Mouse (Mus musculus) heart, adult 2 months (tissue): ENCODE measurements around the gene Tmem44. TPM values are rescaled to one million over a fixed set of nuclear protein-coding genes. Genes with fewer than 3 reads are reported as not detected.

Experiments
- DNase-seq, 2 experiments: peaks; one replicate each; pipeline ENCODE4 v3.0.0; 2021
- H3K27ac ChIP-seq: fragments of 200-600 bp; 2 replicates; pipeline ENCODE4 v1.8.1; 2022
- H3K27me3 ChIP-seq: fragments of 200-500 bp; 2 replicates; pipeline ENCODE4 v1.6.1; 2012; ENCODE audit warnings: mild to moderate bottlenecking, low read length, inconsistent platforms, mixed read lengths; ENCODE audit not compliant: control insufficient read depth, insufficient read depth
- H3K36me3 ChIP-seq: fragments of 200-500 bp; 2 replicates; pipeline ENCODE4 v1.6.1; 2012; ENCODE audit warnings: low read length, inconsistent platforms; ENCODE audit not compliant: control insufficient read depth, insufficient read depth
- H3K4me1 ChIP-seq: fragments of 200-500 bp; 2 replicates; pipeline ENCODE4 v1.6.1; 2011; ENCODE audit warnings: low read length; ENCODE audit not compliant: control insufficient read depth, insufficient read depth
- H3K4me3 ChIP-seq: fragments of 200-600 bp; 2 replicates; pipeline ENCODE4 v1.8.1; 2022
- H3K79me2 ChIP-seq: fragments of 200-500 bp; replicated peaks from 2 replicates; pipeline ENCODE4 v1.6.1; 2012; ENCODE audit warnings: mild to moderate bottlenecking, inconsistent platforms, low read length, moderate library complexity, mixed read lengths; ENCODE audit not compliant: control insufficient read depth, insufficient read depth
- H3K9ac ChIP-seq: fragments of 200-500 bp; 2 replicates; pipeline ENCODE4 v1.6.1; 2012; ENCODE audit warnings: low read depth, mild to moderate bottlenecking, control low read depth, inconsistent platforms, low read length, mixed read lengths
- CTCF ChIP-seq: fragments of 200-600 bp; IDR thresholded peaks from 2 replicates; pipeline ENCODE4 v1.8.1; 2022; ENCODE audit warnings: antibody characterized with exemption, mild to moderate bottlenecking, moderate library complexity
- EP300 ChIP-seq: fragments of 200-500 bp; IDR thresholded peaks from 2 replicates; pipeline ENCODE4 v1.6.1; 2011; ENCODE audit warnings: low read depth, low read length, control low read depth; ENCODE audit not compliant: insufficient read depth
- POLR2A ChIP-seq: fragments of 200-500 bp; IDR thresholded peaks from 2 replicates; pipeline ENCODE4 v1.6.1; 2011; ENCODE audit warnings: mild to moderate bottlenecking, low read depth, low read length, control low read depth; ENCODE audit not compliant: insufficient read depth
- WGBS: fragments of 180-500 bp; shearing (Covaris S2); methylation state at CpG from one replicate; pipeline ENCODE4 v1.1.7; 2018; 5-methylcytosine and 5-hydroxymethylcytosine counted together
- intact Hi-C: fragments of 180-260 bp; cut with DNase I; formaldehyde crosslinking; loops from one replicate; pipeline ENCODE4 v1.15.1; 2025
- polyA plus RNA-seq: library from polyadenylated mRNA; depleted of rRNA; stranded (reverse); fragments of >200 nt; gene quantifications from 2 replicates; pipeline ENCODE4 v1.2.3, GENCODE M21; 2012
- total RNA-seq, 2 experiments: library from RNA; stranded (reverse); gene quantifications; 2 replicates each; pipeline ENCODE4 v1.2.3; 2021

The Tmem44 gene
- total and polyA plus RNA-seq, 3 experiments: 4.4 to 9.8 (median 5.8) TPM

DNA sequence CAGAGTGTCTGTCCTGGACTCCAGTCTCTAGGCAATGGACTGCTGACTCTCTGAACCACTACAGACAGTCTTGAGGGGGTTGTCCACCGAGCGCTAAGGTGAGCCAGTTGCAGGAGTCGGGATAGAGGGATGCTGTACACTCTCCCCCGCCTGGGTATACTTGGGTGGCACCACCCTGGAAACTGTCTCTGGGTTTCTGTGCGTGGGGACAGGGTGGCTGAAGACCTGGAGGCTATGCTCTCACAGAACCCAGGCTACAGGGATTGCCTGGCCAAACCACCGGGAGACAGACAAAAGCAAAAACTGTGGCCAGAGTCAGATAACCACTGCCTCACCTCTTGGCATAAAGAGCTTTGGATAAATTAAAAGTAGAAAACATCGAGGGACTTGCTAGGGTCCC lies 1.1 kb downstream of the Tmem44 start:
- H3K4me3 ChIP-seq: peak overlapping the region; percentile 88; the same call in 1 of the 2 replicates
- intact Hi-C loops: no loop called here
- peak overlapping the region; percentile 96; the same call in 1 of the 2 replicates for H3K9ac ChIP-seq
- H3K4me1 ChIP-seq: peaks cover 12% of the 10 kb centered on the region
- H3K27ac ChIP-seq: peak overlapping the region; percentile 90
- no peaks in the 10 kb centered on the region for H3K36me3 ChIP-seq
- H3K79me2 ChIP-seq: no peaks in the 10 kb centered on the region
- no peak for TF ChIP-seq EP300
- no peak for TF ChIP-seq CTCF
- no peak for TF ChIP-seq POLR2A
- WGBS: 75% methylated on average over 7 of the region's 7 CpGs
- DNase-seq: no peak
- no peaks in the 10 kb centered on the region for H3K27me3 ChIP-seq

DNA sequence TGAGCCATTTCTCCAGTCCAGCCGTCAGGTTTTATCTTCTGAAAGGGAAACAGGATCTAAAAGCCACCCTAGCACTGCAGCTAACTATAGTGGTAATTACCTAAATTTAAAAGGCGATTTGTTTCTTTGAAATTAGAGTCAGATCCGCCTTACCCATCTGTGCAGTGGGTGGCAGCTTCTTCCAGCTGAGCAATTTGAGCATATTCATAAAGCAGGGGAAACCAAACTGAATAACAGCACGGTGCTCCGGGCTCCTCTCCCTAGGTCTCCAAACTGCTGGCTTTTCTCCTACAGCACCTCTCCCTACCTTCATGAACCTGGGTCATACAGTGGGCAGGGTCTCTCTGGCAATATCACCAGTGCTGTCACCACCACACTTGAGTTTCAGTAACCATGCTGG lies 2.4 kb downstream of the Tmem44 start:
- WGBS: 88% methylated on average over 5 of the region's 5 CpGs
- TF ChIP-seq CTCF (no peak), POLR2A (no peak), EP300 (no peak)
- H3K4me1 ChIP-seq: peaks cover 10% of the 10 kb centered on the region

DNA sequence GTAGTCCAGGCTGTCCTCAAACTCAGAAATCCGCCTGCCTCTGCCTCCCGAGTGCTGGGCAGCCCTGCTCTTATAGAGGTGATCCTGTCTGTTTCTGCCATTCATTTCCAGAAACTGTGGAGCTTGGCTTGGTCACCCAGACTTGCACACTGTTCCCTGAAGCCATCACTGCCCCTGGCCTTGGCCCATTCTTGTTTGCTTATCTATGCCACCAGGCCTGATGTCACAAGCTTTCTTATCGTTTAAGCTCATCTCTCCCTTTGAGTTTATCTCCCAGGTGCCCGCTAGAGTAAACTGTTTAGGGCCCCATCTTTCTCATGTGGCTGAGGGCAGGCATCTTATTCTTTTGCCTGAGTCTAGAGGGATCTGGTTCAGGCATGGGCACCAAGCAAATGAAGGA lies 5.9 kb downstream of the Tmem44 start:
- Histone ChIP-seq H3K79me2 (no peaks in the 10 kb centered on the region), H3K36me3 (no peaks in the 10 kb centered on the region), H3K9ac (no peak overlapping the region), H3K27ac (no peak overlapping the region), H3K4me1 (peaks cover 2% of the 10 kb centered on the region), H3K4me3 (no peak overlapping the region), H3K27me3 (no peaks in the 10 kb centered on the region)
- intact Hi-C loops: no loop called here
- TF ChIP-seq EP300 (no peak), POLR2A (no peak)
- 91% methylated on average over 4 of the region's 4 CpGs for WGBS
- DNase-seq: no peak

More for the DNA sequence above, 2.4 kb downstream of the Tmem44 start:
- no peaks in the 10 kb centered on the region for H3K79me2 ChIP-seq
- no peaks in the 10 kb centered on the region for H3K36me3 ChIP-seq
- DNase-seq: no peak
- H3K9ac ChIP-seq: no peak overlapping the region
- H3K27ac ChIP-seq: no peak overlapping the region
- H3K27me3 ChIP-seq: no peaks in the 10 kb centered on the region
- intact Hi-C loops: no loop called here
- no peak overlapping the region for H3K4me3 ChIP-seq

GRCm38 (mm10) chr16:30543386-30543785 lies 7.3 kb downstream of the Tmem44 start:
- Histone ChIP-seq H3K27ac (no peak overlapping the region), H3K36me3 (no peaks in the 10 kb centered on the region), H3K9ac (no peak overlapping the region), H3K4me3 (no peak overlapping the region), H3K4me1 (no peaks in the 10 kb centered on the region), H3K27me3 (no peaks in the 10 kb centered on the region), H3K79me2 (no peaks in the 10 kb centered on the region)
- no peak for DNase-seq
- intact Hi-C loops: no loop called here
- TF ChIP-seq POLR2A (no peak), CTCF (no peak), EP300 (no peak)
- 83% methylated on average over 9 of the region's 9 CpGs for WGBS

GRCm38 (mm10) chr16:30542826-30543225 lies 7.8 kb downstream of the Tmem44 start:
- H3K4me1 ChIP-seq: no peaks in the 10 kb centered on the region
- H3K4me3 ChIP-seq: no peak overlapping the region
- peak in 1 of 2 experiments; percentile 18 for DNase-seq
- WGBS: 39% methylated on average over 6 of the region's 6 CpGs
- no peak overlapping the region; the same call in 1 of the 2 replicates for H3K27ac ChIP-seq
- H3K9ac ChIP-seq: no peak overlapping the region
- no peaks in the 10 kb centered on the region for H3K79me2 ChIP-seq
- no peaks in the 10 kb centered on the region for H3K36me3 ChIP-seq
- TF ChIP-seq EP300 (no peak), CTCF (no peak), POLR2A (no peak)
- intact Hi-C loops: no loop called here
- H3K27me3 ChIP-seq: no peaks in the 10 kb centered on the region

GRCm38 (mm10) chr16:30540107-30541001 lies 10.3 kb downstream of the Tmem44 start:
- DNase-seq: peak in 1 of 2 experiments; percentile 22
- H3K4me3 ChIP-seq: no peak overlapping the region
- H3K36me3 ChIP-seq: no peaks in the 10 kb centered on the region
- no peaks in the 10 kb centered on the region for H3K27me3 ChIP-seq
- TF ChIP-seq POLR2A (no peak), CTCF (no peak), EP300 (no peak)
- intact Hi-C loops: no loop called here
- WGBS: 68% methylated on average over 20 of the region's 20 CpGs
- no peak overlapping the region for H3K9ac ChIP-seq
- H3K4me1 ChIP-seq: no peaks in the 10 kb centered on the region
- H3K79me2 ChIP-seq: no peaks in the 10 kb centered on the region
- H3K27ac ChIP-seq: no peak overlapping the region
